Mouse (Mus musculus) CH12.LX (cell line): ENCODE measurements around the gene Opalin.

Experiments used
- CHD1 ChIP-seq: IDR thresholded peaks from 2 replicates; pipeline ENCODE4 v1.6.1; 2012; ENCODE audit warnings: low read depth, low read length, improper control_type of control experiment, inconsistent platforms
- CTCF ChIP-seq, 2 experiments: IDR thresholded peaks in 1 of 2; conservative IDR thresholded peaks in 1 of 2; 2 replicates each; pipeline ENCODE4 v1.5.1; 2011 to 2012; ENCODE audit warnings: low read depth in 2 of 2, low read length in 2 of 2, improper control_type of control experiment in 1 of 2, inconsistent platforms in 1 of 2, mild to moderate bottlenecking in 1 of 2, moderate library complexity in 1 of 2
- E2F4 ChIP-seq: IDR thresholded peaks from 2 replicates; pipeline ENCODE4 v1.6.1; 2011; ENCODE audit warnings: low read depth, low read length, improper control_type of control experiment; ENCODE audit not compliant: insufficient replicate concordance
- ETS1 ChIP-seq: conservative IDR thresholded peaks from 2 replicates; pipeline ENCODE4 v1.6.1; 2012; ENCODE audit warnings: low read depth, mild to moderate bottlenecking, inconsistent platforms, low read length, improper control_type of control experiment, moderate library complexity
- KAT2A ChIP-seq: IDR thresholded peaks from 2 replicates; pipeline ENCODE4 v1.6.1; 2012; ENCODE audit warnings: low read length, improper control_type of control experiment, inconsistent platforms; ENCODE audit not compliant: insufficient replicate concordance
- MAFK ChIP-seq: IDR thresholded peaks from 2 replicates; pipeline ENCODE4 v1.6.1; 2011; ENCODE audit warnings: low read length, improper control_type of control experiment; ENCODE audit not compliant: insufficient replicate concordance
- MAZ ChIP-seq: IDR thresholded peaks from 2 replicates; pipeline ENCODE4 v1.6.1; 2012; ENCODE audit warnings: low read depth, mild to moderate bottlenecking, inconsistent platforms, low read length, improper control_type of control experiment, moderate library complexity
- NELFE ChIP-seq: IDR thresholded peaks from 2 replicates; pipeline ENCODE4 v1.6.1; 2011; ENCODE audit warnings: low read depth, low read length, improper control_type of control experiment
- POLR2A ChIP-seq: IDR thresholded peaks from 2 replicates; pipeline ENCODE4 v1.6.1; 2011; ENCODE audit warnings: low read depth, mild to moderate bottlenecking, improper control_type of control experiment, low read length
- POLR2AphosphoS2 ChIP-seq: IDR thresholded peaks from 2 replicates; pipeline ENCODE4 v1.6.1; 2011; ENCODE audit warnings: low read depth, low read length, improper control_type of control experiment
- TBP ChIP-seq: conservative IDR thresholded peaks from 2 replicates; pipeline ENCODE4 v1.6.1; 2011; ENCODE audit warnings: low read depth, low read length, improper control_type of control experiment
- UBTF ChIP-seq: IDR thresholded peaks from 2 replicates; pipeline ENCODE4 v1.6.1; 2012; ENCODE audit warnings: low read depth, mild to moderate bottlenecking, inconsistent platforms, low read length, improper control_type of control experiment, moderate library complexity
- USF1 ChIP-seq: IDR thresholded peaks from 2 replicates; pipeline ENCODE4 v1.6.1; 2014; ENCODE audit warnings: low read depth, mild to moderate bottlenecking, inconsistent platforms, low read length, improper control_type of control experiment

DNA sequence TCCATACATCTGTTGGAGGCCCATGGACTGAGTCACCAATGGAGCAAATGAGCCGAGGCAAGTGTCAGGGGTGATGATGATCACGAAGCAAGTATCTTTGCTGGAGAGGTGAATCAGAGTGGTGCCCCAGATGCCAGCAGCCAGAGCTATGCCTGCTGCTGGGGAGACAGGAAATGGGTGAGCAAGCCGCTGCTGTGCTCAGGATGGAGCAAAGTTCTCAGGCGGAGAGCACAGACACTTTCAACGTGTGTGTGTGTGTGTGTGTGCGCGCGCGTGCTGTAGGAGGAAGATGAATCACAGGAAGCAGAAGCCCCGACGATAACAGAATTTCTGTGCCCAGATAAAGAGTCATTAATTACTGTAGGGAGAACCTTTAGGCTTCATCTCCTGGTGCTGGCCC lies 45.9 kb downstream of the Opalin start:
- no peak for TF ChIP-seq POLR2AphosphoS2
- TF ChIP-seq NELFE, result no peak
- TF ChIP-seq ETS1, result no peak
- no peak for TF ChIP-seq TBP
- TF ChIP-seq MAFK, result no peak
- no peak for TF ChIP-seq USF1
- TF ChIP-seq KAT2A, result no peak
- no peak for TF ChIP-seq POLR2A
- TF ChIP-seq CTCF (conservative IDR thresholded peaks at IDR 0.05 in 1 of 2, IDR thresholded peaks at IDR 0.05 in 1 of 2; ENCODE audit: low read depth in 2 of 2, low read length in 2 of 2), result no peak
- no peak for TF ChIP-seq MAZ
- TF ChIP-seq E2F4, result no peak
- no peak for TF ChIP-seq CHD1
- TF ChIP-seq UBTF, result no peak
